Mouse (Mus musculus) spleen, adult 2 months (tissue): ENCODE measurements around the gene Numb.

Source experiments
- CTCF ChIP-seq: fragments of 200-500 bp; IDR thresholded peaks from 2 replicates; pipeline ENCODE4 v1.5.1; 2011; ENCODE audit warnings: mild to moderate bottlenecking, inconsistent platforms; ENCODE audit not compliant: insufficient read depth, insufficient read length, insufficient replicate concordance; ENCODE audit errors: extremely low read depth
- POLR2A ChIP-seq: fragments of 200-500 bp; IDR thresholded peaks from 2 replicates; pipeline ENCODE4 v1.6.1; 2011; ENCODE audit warnings: low read depth, low read length, inconsistent platforms

DNA sequence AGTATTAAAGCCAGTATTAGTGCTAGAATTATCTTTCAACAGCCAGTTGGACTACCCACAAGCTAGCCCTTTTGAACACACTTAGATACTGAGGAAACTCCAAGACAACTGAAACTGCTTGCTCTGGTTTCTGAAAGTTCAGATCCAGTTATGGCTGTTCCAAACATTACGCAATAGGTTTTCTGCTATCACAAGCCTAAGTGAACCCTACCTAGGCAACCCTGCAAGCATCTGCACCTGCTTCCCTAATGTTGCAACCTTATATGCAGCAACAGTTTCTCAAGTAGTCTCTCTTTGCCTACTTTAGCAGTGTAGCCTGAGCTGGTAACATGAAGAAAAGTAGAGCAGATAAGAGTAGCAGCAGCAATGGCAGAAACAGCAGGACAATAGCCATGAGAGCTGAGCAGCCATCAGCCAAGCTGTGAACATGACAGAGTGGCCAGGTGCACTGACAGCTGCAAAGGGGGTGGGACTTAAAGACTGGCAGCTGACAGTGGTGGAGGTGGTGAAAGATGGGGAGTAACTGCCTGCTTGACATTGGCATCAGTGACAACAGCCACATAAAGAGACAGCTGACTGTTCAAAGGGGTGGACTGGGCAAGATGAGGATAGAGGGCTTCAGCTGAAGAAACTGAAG lies 73.0 kb downstream of the Numb start:
- TF ChIP-seq CTCF (no peak), POLR2A (no peak)
